Mouse (Mus musculus): ENCODE measurements around the gene Lrrc4. TPM values are rescaled to one million over a fixed set of nuclear protein-coding genes. Genes with fewer than 3 reads are reported as not detected.

Gene Lrrc4
- total and polyA plus RNA-seq, 2 experiments = 0.10 TPM; not detected in 1

- Histone ChIP-seq H3K27me3 (ENCODE audit: control insufficient read depth, insufficient read depth, low read length) (no peaks in the 10 kb centered on the region), H3K4me1 (ENCODE audit: control insufficient read depth, insufficient read depth, low read length) (no peaks in the 10 kb centered on the region), H3K9ac (ENCODE audit: low read depth, low read length) (no peak overlapping the region), H3K36me3 (ENCODE audit: control insufficient read depth, insufficient read depth, low read length) (no peaks in the 10 kb centered on the region), H3K27ac (replicated peaks; ENCODE audit: insufficient read depth, low read depth, low read length) (no peak overlapping the region), H3K4me3 (ENCODE audit: insufficient read depth, low read depth, low read length) (no peak overlapping the region), H3K79me2 (ENCODE audit: control insufficient read depth, insufficient read depth, low read length) (no peaks in the 10 kb centered on the region)
- no peak for DNase-seq (ENCODE audit: extremely low read depth, low read depth, low spot score)
- no peak for TF ChIP-seq CTCF (IDR thresholded peaks at IDR 0.05; ENCODE audit: low read depth, low read length)
- no peak for TF ChIP-seq POLR2A (IDR thresholded peaks at IDR 0.05; ENCODE audit: extremely low read depth, insufficient read depth, low read length)
- WGBS = 84% methylated on average over 13 of the region's 13 CpGs
Measured at GRCm38 (mm10) chr6:28819509-28820358, 11.8 kb downstream of the Lrrc4 start.

- Histone ChIP-seq H3K9ac (ENCODE audit: low read depth, low read length) (no peak overlapping the region), H3K4me3 (ENCODE audit: insufficient read depth, low read depth, low read length) (no peak overlapping the region), H3K36me3 (ENCODE audit: control insufficient read depth, insufficient read depth, low read length) (no peaks in the 10 kb centered on the region), H3K27me3 (ENCODE audit: control insufficient read depth, insufficient read depth, low read length) (no peaks in the 10 kb centered on the region), H3K4me1 (ENCODE audit: control insufficient read depth, insufficient read depth, low read length) (no peaks in the 10 kb centered on the region), H3K27ac (replicated peaks; ENCODE audit: insufficient read depth, low read depth, low read length) (no peak overlapping the region), H3K79me2 (ENCODE audit: control insufficient read depth, insufficient read depth, low read length) (no peaks in the 10 kb centered on the region)
- WGBS = 85% methylated on average over 9 of the region's 9 CpGs
- no peak for DNase-seq (ENCODE audit: extremely low read depth, low read depth, low spot score)
- no peak for TF ChIP-seq POLR2A (IDR thresholded peaks at IDR 0.05; ENCODE audit: extremely low read depth, insufficient read depth, low read length)
- TF ChIP-seq CTCF (IDR thresholded peaks at IDR 0.05; ENCODE audit: low read depth, low read length) = no peak
Measured at GRCm38 (mm10) chr6:28817039-28817438, 14.5 kb downstream of the Lrrc4 start.

- DNase-seq (ENCODE audit: extremely low read depth, low read depth, low spot score) = no peak
- H3K27me3 ChIP-seq (ENCODE audit: control insufficient read depth, insufficient read depth, low read length) = no peaks in the 10 kb centered on the region
- no peaks in the 10 kb centered on the region for H3K79me2 ChIP-seq (ENCODE audit: control insufficient read depth, insufficient read depth, low read length)
- H3K27ac ChIP-seq (replicated peaks; ENCODE audit: insufficient read depth, low read depth, low read length) = no peak overlapping the region
- H3K9ac ChIP-seq (ENCODE audit: low read depth, low read length) = no peak overlapping the region
- no peaks in the 10 kb centered on the region for H3K4me1 ChIP-seq (ENCODE audit: control insufficient read depth, insufficient read depth, low read length)
- H3K4me3 ChIP-seq (ENCODE audit: insufficient read depth, low read depth, low read length) = no peak overlapping the region
- no peak for TF ChIP-seq POLR2A (IDR thresholded peaks at IDR 0.05; ENCODE audit: extremely low read depth, insufficient read depth, low read length)
- TF ChIP-seq CTCF (IDR thresholded peaks at IDR 0.05; ENCODE audit: low read depth, low read length) = no peak
- 73% methylated on average over 2 of the region's 2 CpGs for WGBS
- no peaks in the 10 kb centered on the region for H3K36me3 ChIP-seq (ENCODE audit: control insufficient read depth, insufficient read depth, low read length)
Measured at GRCm38 (mm10) chr6:28814895-28815294, 16.7 kb downstream of the Lrrc4 start.

GRCm38 (mm10) chr6:28813057-28813456 lies 18.5 kb downstream of the Lrrc4 start:
- no peaks in the 10 kb centered on the region for H3K27me3 ChIP-seq (ENCODE audit: control insufficient read depth, insufficient read depth, low read length)
- no peaks in the 10 kb centered on the region for H3K4me1 ChIP-seq (ENCODE audit: control insufficient read depth, insufficient read depth, low read length)
- no peak for DNase-seq (ENCODE audit: extremely low read depth, low read depth, low spot score)
- H3K79me2 ChIP-seq (ENCODE audit: control insufficient read depth, insufficient read depth, low read length) = no peaks in the 10 kb centered on the region
- H3K4me3 ChIP-seq (ENCODE audit: insufficient read depth, low read depth, low read length) = no peak overlapping the region
- TF ChIP-seq POLR2A (IDR thresholded peaks at IDR 0.05; ENCODE audit: extremely low read depth, insufficient read depth, low read length) (no peak), CTCF (IDR thresholded peaks at IDR 0.05; ENCODE audit: low read depth, low read length) (no peak)
- H3K27ac ChIP-seq (replicated peaks; ENCODE audit: insufficient read depth, low read depth, low read length) = no peak overlapping the region
- H3K9ac ChIP-seq (ENCODE audit: low read depth, low read length) = no peak overlapping the region
- no peaks in the 10 kb centered on the region for H3K36me3 ChIP-seq (ENCODE audit: control insufficient read depth, insufficient read depth, low read length)
- 96% methylated on average over 9 of the region's 9 CpGs for WGBS

- no peaks in the 10 kb centered on the region for H3K27me3 ChIP-seq (ENCODE audit: control insufficient read depth, insufficient read depth, low read length)
- H3K4me1 ChIP-seq (ENCODE audit: control insufficient read depth, insufficient read depth, low read length) = no peaks in the 10 kb centered on the region
- H3K4me3 ChIP-seq (ENCODE audit: insufficient read depth, low read depth, low read length) = no peak overlapping the region
- TF ChIP-seq CTCF (IDR thresholded peaks at IDR 0.05; ENCODE audit: low read depth, low read length) (no peak), POLR2A (IDR thresholded peaks at IDR 0.05; ENCODE audit: extremely low read depth, insufficient read depth, low read length) (no peak)
- H3K79me2 ChIP-seq (ENCODE audit: control insufficient read depth, insufficient read depth, low read length) = no peaks in the 10 kb centered on the region
- DNase-seq (ENCODE audit: extremely low read depth, low read depth, low spot score) = no peak
- H3K9ac ChIP-seq (ENCODE audit: low read depth, low read length) = no peak overlapping the region
- no peak overlapping the region for H3K27ac ChIP-seq (replicated peaks; ENCODE audit: insufficient read depth, low read depth, low read length)
- WGBS = 92% methylated on average over 5 of the region's 5 CpGs
- H3K36me3 ChIP-seq (ENCODE audit: control insufficient read depth, insufficient read depth, low read length) = 0 out of 2 replicates have a peak, but pooled peaks cover 7% of the 10 kb centered on the region
Measured at GRCm38 (mm10) chr6:28804751-28805150, 26.8 kb downstream of the Lrrc4 start.

- DNase-seq (ENCODE audit: extremely low read depth, low read depth, low spot score) = no peak
- no peaks in the 10 kb centered on the region for H3K27me3 ChIP-seq (ENCODE audit: control insufficient read depth, insufficient read depth, low read length)
- no peaks in the 10 kb centered on the region for H3K79me2 ChIP-seq (ENCODE audit: control insufficient read depth, insufficient read depth, low read length)
- TF ChIP-seq CTCF (IDR thresholded peaks at IDR 0.05; ENCODE audit: low read depth, low read length) = no peak
- TF ChIP-seq POLR2A (IDR thresholded peaks at IDR 0.05; ENCODE audit: extremely low read depth, insufficient read depth, low read length) = no peak
- 91% methylated on average over 6 of the region's 6 CpGs for WGBS
- no peaks in the 10 kb centered on the region for H3K4me1 ChIP-seq (ENCODE audit: control insufficient read depth, insufficient read depth, low read length)
- no peak overlapping the region for H3K27ac ChIP-seq (replicated peaks; ENCODE audit: insufficient read depth, low read depth, low read length)
- H3K4me3 ChIP-seq (ENCODE audit: insufficient read depth, low read depth, low read length) = no peak overlapping the region
- 0 out of 2 replicates have a peak, but pooled peaks cover 9% of the 10 kb centered on the region for H3K36me3 ChIP-seq (ENCODE audit: control insufficient read depth, insufficient read depth, low read length)
- no peak overlapping the region for H3K9ac ChIP-seq (ENCODE audit: low read depth, low read length)
Measured at GRCm38 (mm10) chr6:28803678-28804279, 27.8 kb downstream of the Lrrc4 start.

All from liver, adult 2 months (tissue).